Mouse (Mus musculus) megakaryocyte, embryonic 14.5 days (primary cell): ENCODE results near the gene Olfr881.

ENCODE experiments used
- FLI1 ChIP-seq: IDR thresholded peaks from 2 replicates; pipeline ENCODE4 v1.6.1; 2012; ENCODE audit warnings: low read length, inconsistent platforms, mixed read lengths
- GATA1 ChIP-seq: IDR thresholded peaks from 3 replicates; pipeline ENCODE4 v1.6.1; 2012; ENCODE audit warnings: mixed read lengths, low read length, inconsistent platforms, borderline replicate concordance

- no peak for TF ChIP-seq GATA1
- no peak for TF ChIP-seq FLI1
Measured at GRCm38 (mm10) chr9:37998581-37999204, 7.1 kb downstream of the Olfr881 start.
